Mouse (Mus musculus) mature B cell (primary cell): ENCODE measurements around the gene Ccdc38.

Experiments used
- in situ Hi-C: fragments of 300-500 bp; cut with MboI; formaldehyde crosslinking; loops from 2 replicates; pipeline ENCODE4 v1.14.3; 2019

The Ccdc38 gene

GRCm38 (mm10) chr10:93609236-93609635 is 68.8 kb downstream of the Ccdc38 start:
- in situ Hi-C loops, result no loop called here

- in situ Hi-C loops, result loop anchor here (10.0 kb wide), 1 partner anchor 154 kb away; no protein-coding TSS in a partner anchor
Measured at GRCm38 (mm10) chr10:93610896-93611295, 70.5 kb downstream of the Ccdc38 start.

- in situ Hi-C loops, result loop anchor here (10.0 kb wide), 1 partner anchor 153 kb away; no protein-coding TSS in a partner anchor
Measured at GRCm38 (mm10) chr10:93611419-93612007, 71.1 kb downstream of the Ccdc38 start.

- in situ Hi-C loops, result loop anchor here (10.0 kb wide), 1 partner anchor 150 kb away; no protein-coding TSS in a partner anchor
Measured at GRCm38 (mm10) chr10:93614850-93615249, 74.4 kb downstream of the Ccdc38 start.

GRCm38 (mm10) chr10:93620438-93621179 is 80.2 kb downstream of the Ccdc38 start:
- in situ Hi-C loops, result no loop called here

GRCm38 (mm10) chr10:93623725-93624124 is 83.3 kb downstream of the Ccdc38 start:
- in situ Hi-C loops, result no loop called here

- in situ Hi-C loops, result no loop called here
Measured at GRCm38 (mm10) chr10:93624151-93624550, 83.7 kb downstream of the Ccdc38 start.

- in situ Hi-C loops, result no loop called here
Measured at GRCm38 (mm10) chr10:93630310-93630709, 89.9 kb downstream of the Ccdc38 start.

- in situ Hi-C loops, result no loop called here
Measured at GRCm38 (mm10) chr10:93632086-93632485, 91.7 kb downstream of the Ccdc38 start.

GRCm38 (mm10) chr10:93633563-93633962 is 93.1 kb downstream of the Ccdc38 start:
- in situ Hi-C loops, result no loop called here
